Mouse (Mus musculus): Measurements from ENCODE around the gene Gm48552.

GRCm38 (mm10) chr10:81420191-81420767 lies 31.5 kb downstream of the Gm48552 start:
- TF ChIP-seq POLR2A (IDR thresholded peaks at IDR 0.05; ENCODE audit: insufficient read depth, low read depth, low read length) (no peak), CTCF (IDR thresholded peaks at IDR 0.05) (no peak), EP300 (IDR thresholded peaks at IDR 0.05; ENCODE audit: insufficient read depth, low read depth, low read length) (no peak)

Data from heart, adult 2 months (tissue).